Mouse (Mus musculus) heart, postnatal 36 days (tissue): ENCODE measurements around the gene Rab5c. TPM values are rescaled to one million over a fixed set of nuclear protein-coding genes. Genes with fewer than 3 reads are reported as not detected.

Experiments used
- DNase-seq, 2 experiments: peaks; one replicate each; pipeline ENCODE4 v3.0.0; 2021 to 2022
- intact Hi-C: fragments of 180-260 bp; cut with DNase I; formaldehyde crosslinking; loops from one replicate; pipeline ENCODE4 v1.15.1; 2025
- total RNA-seq, 2 experiments: library from RNA; stranded (reverse); gene quantifications; 2 replicates each; pipeline ENCODE4 v1.2.3; 2021

The Rab5c gene
- total RNA-seq, 2 experiments from 2014 or later = 54.3 to 62.1 TPM

DNA sequence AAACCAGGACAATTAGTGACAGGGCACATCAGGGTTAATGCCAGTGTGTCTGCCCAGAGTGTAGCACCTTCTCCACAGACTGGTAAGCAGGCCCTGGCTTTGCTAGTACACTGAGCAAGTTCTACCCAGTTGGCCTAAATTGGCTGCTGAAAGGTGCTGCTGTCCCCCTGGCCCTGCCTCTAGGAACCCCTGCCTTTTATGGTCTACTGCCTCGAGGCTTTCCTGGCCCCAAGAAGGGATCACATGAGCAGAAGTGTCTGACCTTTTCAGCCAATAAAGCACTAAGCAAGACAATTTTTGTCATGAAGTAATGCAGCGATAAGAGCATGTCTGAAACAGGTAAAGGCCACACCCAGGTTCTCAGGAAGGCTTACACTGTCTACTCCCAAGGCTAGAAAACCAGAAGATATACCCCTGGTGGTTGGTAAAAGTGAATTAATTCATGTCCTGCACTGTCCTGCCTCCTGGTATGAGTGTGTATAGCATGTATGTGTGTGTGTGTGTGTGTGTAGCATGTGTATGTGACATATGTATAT is 15.5 kb downstream of the Rab5c start:
- no peak for DNase-seq
- intact Hi-C loops = loop anchor here (2.0 to 5.0 kb wide), 2 partner anchors 14 to 220 kb away; no protein-coding TSS in a partner anchor

DNA sequence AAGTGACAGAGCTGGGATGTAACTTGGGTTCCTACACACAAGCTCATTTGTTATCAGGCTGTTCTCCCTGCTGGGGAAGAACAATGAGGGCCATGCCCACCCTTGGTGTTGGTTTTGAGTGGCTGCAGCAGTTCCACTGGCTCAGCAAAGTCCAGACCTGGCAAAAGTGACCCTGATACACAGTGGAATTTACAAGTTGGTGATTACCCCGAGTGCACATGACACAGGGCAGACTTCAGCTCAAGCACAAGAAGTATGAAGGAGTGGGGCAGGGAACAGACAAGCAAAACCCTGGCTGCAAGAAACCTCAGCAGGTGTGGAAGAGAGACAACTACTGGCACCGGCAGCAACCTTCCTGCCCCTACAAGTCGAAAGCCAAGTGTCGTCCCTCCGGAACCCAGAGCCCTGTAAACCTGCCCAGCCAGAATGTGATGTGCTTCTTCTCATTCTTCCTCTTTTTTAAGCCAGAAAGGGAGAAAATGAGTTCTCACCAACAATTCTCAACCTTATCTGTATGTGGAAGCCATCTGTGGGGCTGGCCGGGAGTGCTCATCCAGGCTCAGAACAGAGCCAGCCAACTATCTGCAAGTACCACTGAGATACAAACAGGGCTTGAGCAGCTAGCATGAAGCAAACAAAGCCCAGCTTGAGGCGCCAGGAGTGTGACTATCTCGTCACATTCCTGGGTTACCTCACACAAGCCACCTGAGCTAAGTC is 16.1 kb downstream of the Rab5c start:
- no peak for DNase-seq
- intact Hi-C loops = loop anchor here (2.0 to 5.0 kb wide), 2 partner anchors 15 to 220 kb away; no protein-coding TSS in a partner anchor

DNA sequence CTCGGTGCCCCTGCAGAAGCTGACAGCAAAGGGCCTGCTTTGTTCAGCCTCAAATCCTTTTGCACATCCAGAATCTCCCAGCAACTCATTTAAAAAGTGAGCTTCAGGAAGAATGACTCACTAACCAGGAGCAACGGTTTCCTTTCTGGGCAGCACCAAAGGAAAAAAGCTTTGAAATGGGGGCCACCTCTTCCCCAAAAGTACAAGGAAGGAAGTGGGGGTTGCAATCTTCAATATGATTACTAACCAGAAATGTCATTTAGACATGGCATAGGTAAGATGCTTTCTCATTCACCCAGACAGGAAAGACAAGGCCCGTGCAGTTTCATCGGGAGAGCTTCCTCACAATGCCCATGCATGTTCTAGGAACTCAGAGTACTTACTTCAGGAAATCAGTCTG is 16.8 kb downstream of the Rab5c start:
- intact Hi-C loops = loop anchor here (5.0 kb wide), 1 partner anchor 221 kb away; no protein-coding TSS in a partner anchor
- DNase-seq = no peak

DNA sequence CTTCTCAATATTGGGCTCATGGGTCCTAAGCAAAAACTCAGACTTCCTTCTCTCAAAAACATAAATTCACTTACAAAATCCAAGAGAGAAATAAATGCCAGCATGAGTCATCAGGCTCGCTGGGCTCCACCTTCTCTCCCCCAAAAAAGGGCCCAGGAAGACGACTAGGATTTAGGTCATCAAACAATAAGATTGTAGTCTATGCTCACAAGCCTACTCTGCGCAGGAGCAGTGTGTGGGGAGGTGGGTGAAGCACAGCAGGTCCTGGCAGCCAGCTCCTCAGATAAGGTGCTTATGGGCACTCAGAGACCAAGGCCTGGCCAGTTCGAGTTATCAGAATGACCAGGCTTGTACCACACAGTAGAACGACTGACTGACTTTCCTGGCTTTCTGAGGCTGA is 17.7 kb downstream of the Rab5c start:
- no peak for DNase-seq
- intact Hi-C loops = loop anchor here (5.0 kb wide), 1 partner anchor 222 kb away; no protein-coding TSS in a partner anchor

DNA sequence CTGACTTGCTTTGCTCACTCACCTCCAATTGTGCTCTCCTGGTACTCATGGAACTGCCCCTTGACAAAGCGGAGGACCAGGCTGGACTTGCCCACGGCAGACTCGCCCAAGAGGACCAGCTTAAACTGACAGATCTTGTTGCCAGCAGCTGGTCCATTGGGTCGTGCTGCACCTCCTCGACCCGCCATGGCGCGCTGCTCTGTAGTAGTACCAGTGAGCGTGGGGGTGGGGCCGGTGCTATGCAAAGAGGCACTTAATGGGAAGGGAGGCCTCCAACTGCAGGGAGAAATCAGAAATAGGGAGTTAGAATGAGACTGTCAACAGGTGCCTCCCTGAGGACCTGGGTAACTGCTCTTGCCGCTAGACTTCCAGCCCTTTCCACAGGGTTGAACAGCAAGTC is 18.1 kb downstream of the Rab5c start:
- no peak for DNase-seq
- intact Hi-C loops = loop anchor here (5.0 to 10.0 kb wide), 5 partner anchors 142 to 345 kb away; no protein-coding TSS in a partner anchor

DNA sequence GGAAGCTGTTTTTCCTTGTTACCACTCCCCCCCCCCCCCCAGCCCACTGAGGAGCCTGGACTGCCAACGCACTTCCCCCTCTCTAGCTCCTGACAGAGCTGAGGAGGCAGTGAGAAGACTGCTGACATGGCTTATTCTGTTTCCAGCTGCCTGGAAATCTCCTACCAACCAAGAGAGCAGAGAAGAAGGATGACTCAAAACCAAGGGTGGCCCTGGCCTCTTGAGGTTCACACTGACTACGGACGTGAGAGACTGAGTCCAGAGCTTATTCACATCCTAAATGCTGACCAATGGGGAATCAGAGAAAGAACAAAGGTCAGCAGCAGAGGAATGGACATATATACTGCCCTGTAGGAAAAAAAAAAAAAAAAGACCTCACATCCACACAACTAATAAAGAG is 18.7 kb downstream of the Rab5c start:
- DNase-seq = no peak
- intact Hi-C loops = loop anchor here (5.0 to 10.0 kb wide), 4 partner anchors 143 to 345 kb away; no protein-coding TSS in a partner anchor

DNA sequence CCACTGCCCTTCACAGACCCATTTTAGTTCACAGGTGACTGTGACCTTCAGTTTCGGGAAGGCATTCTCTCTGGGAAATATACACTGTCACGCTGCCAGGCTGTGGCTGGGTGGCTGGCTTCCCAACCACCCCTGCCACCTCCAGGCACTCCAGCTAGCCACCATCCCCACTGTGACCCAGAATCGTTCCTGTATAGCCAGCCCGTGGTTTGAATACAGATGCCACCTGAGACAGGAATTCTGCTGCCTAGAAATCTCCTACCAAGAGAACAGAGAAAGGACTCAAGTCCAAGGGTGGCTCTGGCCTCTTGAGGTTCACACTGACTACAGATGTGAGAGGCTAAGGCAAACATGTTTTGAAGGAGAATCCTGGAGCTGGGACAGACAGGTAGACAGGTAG is 19.1 kb downstream of the Rab5c start:
- intact Hi-C loops = loop anchor here (5.0 to 10.0 kb wide), 4 partner anchors 143 to 346 kb away; no protein-coding TSS in a partner anchor
- DNase-seq = no peak

DNA sequence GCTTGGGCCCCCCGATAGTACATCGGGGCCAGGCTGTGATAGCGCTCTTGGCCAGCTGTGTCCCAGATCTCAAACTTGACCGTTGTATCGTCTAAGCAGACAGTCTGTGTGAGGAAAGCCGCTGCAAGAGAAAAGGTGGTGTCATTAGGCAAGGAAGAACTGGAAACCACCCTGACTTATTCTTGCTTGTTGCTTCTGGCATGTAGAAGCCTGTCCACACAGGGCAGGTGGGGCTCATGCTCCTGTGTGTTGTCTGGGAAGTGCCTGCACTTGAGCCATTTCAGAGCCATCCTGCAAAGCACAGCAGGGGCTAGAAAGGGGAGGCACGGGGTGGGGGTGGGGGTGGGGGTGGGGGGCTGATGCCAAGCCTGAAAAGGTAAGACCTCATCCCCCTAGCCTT is 19.6 kb downstream of the Rab5c start:
- intact Hi-C loops = loop anchor here (5.0 to 10.0 kb wide), 4 partner anchors 144 to 346 kb away; no protein-coding TSS in a partner anchor
- no peak for DNase-seq

DNA sequence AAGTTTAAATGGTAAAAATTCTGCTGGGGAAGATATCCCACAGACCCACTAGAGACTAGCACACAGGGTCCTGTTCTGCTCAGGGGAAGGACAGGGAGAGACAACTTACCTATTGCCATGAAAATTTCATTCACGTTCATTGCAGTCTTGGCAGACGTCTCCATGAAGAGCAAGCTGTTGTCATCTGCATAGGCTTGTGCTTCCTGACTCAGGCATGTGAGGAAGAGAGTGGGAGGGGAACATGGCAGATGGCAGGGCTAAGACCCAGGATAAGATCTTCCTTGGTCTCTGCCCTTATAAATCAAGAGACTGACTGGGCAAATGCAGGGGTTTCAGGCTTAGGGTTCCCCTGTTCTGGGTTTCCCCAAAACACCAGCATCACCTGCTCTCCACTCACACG is 21.4 kb downstream of the Rab5c start:
- DNase-seq = no peak
- intact Hi-C loops = loop anchor here (5.0 to 10.0 kb wide), 4 partner anchors 146 to 348 kb away; no protein-coding TSS in a partner anchor

DNA sequence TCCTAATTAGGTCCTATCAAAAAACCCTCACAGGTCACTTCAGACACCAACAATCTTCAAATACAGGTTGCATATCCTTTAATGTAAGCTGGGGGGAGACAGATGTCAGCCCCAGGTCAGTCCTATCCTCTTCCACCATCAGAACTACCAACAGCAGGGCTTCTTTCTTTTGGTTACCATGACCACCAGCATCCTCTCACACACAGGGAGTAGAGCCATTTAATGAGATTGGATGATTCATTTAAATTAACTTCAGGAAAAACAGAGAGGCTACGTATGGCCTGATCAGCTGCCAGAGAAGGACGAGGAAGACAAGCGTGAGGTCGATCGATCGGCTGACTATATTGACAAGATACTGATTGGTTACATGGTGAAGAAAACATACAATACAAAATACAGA is 23.1 kb downstream of the Rab5c start:
- intact Hi-C loops = loop anchor here (1.0 to 10.0 kb wide), 5 partner anchors 46 to 350 kb away; no protein-coding TSS in a partner anchor
- DNase-seq = no peak

DNA sequence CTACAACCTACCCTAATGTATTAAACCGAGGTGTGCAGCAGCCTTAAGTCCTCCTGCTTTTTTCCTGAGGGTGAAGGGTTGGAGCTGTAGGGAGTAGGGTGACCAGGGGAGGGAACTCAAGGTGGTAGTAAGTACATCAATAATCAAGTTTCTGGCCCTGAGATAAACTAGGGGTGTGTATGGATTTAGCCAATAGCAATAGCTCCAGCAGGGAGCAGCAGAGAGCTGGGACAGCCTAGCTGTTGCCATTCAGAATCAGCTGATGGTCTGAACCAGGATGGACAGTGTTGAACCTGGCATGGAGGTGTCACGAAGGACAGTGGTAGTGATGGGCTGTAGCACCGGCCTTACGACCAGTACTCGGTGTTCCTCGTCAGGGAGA is 23.5 kb downstream of the Rab5c start:
- intact Hi-C loops = loop anchor here (1.0 to 10.0 kb wide), 2 partner anchors 47 to 350 kb away; no protein-coding TSS in a partner anchor
- peak; percentile 83 to 88 for DNase-seq

DNA sequence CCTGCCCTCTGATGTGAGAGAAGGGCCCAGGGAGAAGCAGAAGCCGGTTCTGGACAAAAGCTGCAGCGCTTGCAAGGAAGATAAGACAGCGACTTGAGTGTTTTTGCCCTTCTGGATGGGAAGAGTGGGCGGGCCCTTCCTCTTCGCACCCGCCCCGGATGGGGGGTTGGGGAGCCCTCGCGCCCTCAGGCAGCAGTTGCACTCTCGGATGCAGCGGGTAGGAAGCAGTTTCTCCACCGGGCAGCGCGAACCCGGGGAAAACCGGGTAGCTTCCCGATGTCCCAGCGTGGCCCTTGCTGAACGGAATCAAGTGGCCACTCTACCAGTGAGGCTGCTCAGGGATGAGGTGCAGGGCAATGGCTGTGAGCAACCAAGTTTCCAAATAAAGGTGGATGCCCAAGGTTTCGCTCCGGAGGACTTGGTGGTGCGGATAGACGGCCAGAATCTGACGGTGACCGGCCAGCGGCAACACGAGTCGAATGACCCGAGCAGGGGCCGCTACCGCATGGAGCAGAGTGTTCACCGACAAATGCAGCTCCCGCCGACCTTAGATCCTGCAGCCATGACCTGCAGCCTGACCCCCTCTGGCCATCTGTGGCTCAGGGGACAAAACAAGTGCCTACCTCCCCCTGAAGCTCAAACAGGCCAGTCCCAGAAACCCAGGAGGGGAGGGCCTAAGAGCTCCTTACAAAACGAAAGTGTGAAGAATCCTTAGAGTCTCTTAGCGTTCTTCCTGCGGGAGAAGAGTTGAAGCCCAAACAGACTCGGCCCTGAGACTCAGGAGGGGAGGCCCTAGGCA is 24.1 kb downstream of the Rab5c start, which contains the start of gene Hspb9:
TSS of gene Hspb9 (plus strand) at position 116 of the 799 bp plus-strand sequence.
- intact Hi-C loops = loop anchor here (1.0 to 10.0 kb wide), 2 partner anchors 47 to 351 kb away; no protein-coding TSS in a partner anchor
- peak; percentile 77 to 79 for DNase-seq

DNA sequence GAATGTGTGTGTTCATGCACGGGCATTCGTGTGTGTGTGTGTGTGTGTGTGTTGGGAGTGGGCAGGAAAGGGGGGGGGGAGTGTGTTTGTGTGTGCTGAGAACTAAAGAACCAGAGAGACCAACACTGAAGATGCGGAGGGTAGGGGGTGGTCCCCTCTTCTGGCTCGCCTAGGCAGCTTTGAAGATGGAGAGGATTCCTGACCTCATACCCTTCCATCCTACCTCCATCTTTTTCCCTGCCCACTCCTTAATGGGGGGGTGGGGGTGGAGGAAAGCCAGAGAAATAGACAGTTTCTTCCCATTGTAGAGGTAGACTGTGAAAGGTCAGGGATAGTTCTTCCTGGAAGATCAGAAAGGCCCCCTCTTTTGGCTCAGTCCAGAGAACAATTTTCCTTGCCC is 24.8 kb downstream of the Rab5c start:
- DNase-seq = no peak
- intact Hi-C loops = loop anchor here (10.0 kb wide), 1 partner anchor 352 kb away; no protein-coding TSS in a partner anchor

DNA sequence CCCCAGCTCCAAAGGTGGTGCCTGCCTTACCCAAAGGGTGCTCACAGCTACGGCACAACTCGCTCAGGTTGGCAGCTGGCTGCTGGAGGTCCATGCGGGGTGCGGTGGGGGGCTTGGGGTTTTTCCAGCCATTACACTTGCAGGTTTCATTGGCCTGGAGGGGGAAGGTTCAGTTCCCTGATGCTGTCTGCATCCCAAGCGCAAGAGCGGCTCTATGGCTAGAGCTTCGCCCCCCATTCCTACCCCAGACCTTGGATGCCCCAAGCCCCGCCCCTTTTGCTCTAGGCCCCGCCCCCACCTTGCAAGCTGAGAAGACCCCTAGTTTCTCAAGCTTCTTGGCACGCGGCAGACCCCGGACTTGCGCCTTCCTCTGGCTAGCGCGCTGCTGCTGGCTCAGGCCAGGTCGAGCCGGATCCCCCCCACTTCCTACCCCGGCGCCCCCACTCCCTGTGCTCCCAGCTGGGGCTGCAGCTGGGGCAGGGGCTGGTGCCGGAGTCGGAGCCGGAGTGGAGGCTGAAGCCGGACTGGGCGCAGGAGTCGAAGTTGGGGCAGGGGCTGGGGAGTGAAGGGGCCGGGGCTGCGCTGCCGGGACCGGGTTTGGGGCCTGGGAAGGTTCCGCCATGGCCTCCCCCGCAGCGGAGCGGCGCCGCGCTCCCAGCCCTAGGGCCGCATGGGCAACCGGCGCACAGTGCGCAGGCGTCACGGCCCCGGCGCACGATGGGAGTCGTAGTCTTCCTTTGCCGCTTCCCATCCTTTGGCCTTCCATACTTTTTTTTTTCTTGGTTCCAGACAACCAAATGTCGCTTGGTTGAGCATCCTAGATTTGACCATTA is 26.0 kb downstream of the Rab5c start, which contains the start of gene Kat2a:
TSS of gene Kat2a (minus strand) at position 683 of the 833 bp plus-strand sequence.
- DNase-seq = peak; percentile 86
- intact Hi-C loops = loop anchor here (10.0 kb wide), 1 partner anchor 353 kb away; no protein-coding TSS in a partner anchor

DNA sequence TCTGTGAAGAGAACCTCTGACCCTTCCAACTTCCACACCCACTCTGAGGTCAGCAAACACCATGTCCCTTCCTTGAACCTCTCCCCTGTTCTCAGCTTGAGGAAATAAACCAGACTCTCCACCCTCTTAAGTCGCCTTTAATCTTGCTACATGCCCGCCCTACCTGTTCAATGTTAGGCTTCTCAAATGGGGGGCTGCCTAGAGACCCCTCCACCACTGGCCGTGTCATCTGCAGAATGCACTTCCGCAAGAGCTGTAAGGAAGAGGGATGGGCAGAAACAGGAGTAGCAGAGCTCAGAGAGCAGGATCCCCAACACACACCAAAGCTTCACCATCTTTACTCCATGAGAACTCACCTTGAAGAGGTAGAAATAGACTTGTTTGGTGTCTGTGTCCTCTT is 27.0 kb downstream of the Rab5c start:
- no peak for DNase-seq
- intact Hi-C loops = loop anchor here (10.0 kb wide), 1 partner anchor 354 kb away; no protein-coding TSS in a partner anchor

DNA sequence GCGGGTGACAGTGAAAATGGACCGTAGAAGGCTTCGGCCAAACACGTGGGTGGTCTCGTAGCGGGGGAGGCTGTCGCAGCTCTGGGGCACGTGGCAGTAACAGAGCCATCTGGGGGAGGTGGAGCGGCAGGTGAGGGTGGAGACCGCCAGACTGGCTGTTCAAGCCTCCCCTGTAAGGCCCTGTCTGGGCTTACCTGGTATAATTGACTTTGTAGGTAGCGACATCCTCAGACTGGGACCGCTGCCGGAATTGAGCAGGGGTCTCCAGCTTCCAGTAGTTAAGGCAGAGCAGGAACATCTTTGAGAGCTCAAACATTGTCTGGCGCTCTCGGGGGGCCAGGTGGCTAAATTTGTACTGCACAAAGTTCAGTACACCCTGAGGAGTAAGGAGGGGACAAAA is 27.5 kb downstream of the Rab5c start:
- intact Hi-C loops = loop anchor here (10.0 kb wide), 1 partner anchor 354 kb away; no protein-coding TSS in a partner anchor
- no peak for DNase-seq

DNA sequence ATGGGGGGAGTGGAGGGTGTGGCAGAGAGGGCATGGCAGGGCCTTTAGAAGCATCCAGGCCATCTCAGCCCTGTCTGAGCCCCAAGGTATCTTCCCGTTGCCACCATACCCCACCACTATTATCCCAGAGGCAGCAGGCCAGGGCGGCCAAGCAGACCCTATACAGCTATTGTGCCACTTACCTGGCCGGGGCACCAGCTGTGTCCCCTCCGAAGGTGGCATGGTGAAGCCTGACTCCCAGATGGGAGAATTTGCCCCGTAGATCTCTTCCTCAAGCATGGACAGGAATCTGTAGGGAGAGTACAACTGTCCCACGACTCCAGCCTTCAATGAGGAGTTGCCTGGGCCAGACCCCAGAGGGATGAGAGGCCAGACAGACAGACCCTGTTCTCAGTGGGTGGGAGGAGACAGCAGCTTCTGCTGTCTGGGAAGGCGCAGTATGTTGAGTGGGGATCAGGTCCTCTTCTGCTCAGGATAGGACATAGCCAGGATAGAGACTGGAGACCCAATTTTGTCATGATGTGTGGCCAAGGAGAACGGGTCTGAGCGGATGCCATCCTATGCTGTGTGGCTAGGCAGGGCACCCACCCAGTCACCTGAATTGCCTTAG is 28.7 kb downstream of the Rab5c start:
- intact Hi-C loops = no loop called here
- no peak for DNase-seq

DNA sequence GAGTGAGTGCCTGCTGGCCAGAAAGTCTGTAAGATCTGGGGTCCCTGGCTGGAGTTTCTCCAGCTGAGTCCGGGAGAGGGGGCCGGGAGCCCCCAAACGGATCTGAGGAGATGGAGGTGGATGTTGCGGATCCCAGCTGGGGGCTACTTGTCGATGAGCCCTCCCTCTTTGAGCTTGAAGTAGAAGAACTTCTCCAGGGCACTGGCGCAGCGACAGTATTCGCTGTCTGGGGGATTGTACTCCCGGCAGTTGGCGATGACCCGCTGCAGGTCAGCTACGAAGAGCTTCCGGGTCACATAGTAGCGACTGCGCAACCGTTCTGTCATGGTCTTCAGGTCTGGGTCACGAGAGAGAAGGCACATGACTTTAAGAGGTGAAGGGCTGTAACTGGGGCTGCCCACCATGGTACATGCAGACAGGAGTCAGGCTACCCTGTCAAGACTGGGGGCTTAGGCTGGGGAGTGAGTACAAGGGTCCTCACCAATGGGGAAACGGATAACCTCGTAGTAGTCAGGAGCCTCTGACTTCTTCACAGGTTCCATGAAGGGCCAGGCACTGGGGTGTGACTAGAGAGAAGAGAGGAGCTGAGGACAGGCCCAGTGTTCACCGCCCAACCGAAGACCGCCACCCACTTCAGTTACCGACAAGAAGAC is 32.8 kb downstream of the Rab5c start:
- no peak for DNase-seq
- intact Hi-C loops = no loop called here
